Mouse (Mus musculus): ENCODE results near the gene Ppp2r5c. TPM values are rescaled to one million over a fixed set of nuclear protein-coding genes. Genes with fewer than 3 reads are reported as not detected.

Ppp2r5c gene
- polyA plus RNA-seq, 1 experiment from 2014 or later = 102 TPM

DNA sequence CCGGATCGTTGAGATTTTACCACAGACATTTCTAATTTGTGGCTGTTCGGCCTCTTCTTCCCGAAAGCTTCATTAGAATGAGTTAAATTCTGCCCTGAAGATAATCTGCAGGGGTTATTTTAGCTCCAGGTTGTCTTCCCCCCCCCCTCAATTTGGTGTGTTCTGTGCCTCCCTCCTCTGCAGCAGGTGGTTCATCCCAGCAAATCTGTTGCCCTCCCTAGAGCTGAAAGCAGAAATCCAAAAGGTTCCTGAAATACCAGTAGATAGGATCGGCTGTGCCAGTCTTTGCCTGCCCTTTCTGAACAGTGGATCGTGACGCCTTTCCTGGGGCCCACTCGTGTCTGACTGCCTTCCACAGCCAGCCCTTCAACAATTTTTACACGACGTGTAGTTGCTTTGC, 1.8 kb downstream of the Ppp2r5c start:
- no peaks in the 10 kb centered on the region for H3K9me3 ChIP-seq (ENCODE audit: low read length)
- ATAC-seq = no peak
- no peak overlapping the region for H3K27ac ChIP-seq (ENCODE audit: low read length)
- H3K36me3 ChIP-seq (ENCODE audit: insufficient read depth, low read length) = 0 out of 2 replicates have a peak, but pooled peaks cover 8% of the 10 kb centered on the region
- no peak for DNase-seq (ENCODE audit: low spot score)
- 91% methylated on average over 10 of the region's 10 CpGs for WGBS
- no peaks in the 10 kb centered on the region for H3K27me3 ChIP-seq (replicated peaks; ENCODE audit: insufficient read depth, low read length)
- H3K9ac ChIP-seq (replicated peaks; ENCODE audit: low read depth) = no peak overlapping the region
- no peak overlapping the region for H3K4me2 ChIP-seq (replicated peaks; ENCODE audit: low read depth, low read length)
- TF ChIP-seq CTCF (IDR thresholded peaks at IDR 0.05) (no peak), EP300 (IDR thresholded peaks at IDR 0.05) (no peak)
- H3K4me1 ChIP-seq (ENCODE audit: insufficient read depth, low read depth, low read length) = peaks cover 9% of the 10 kb centered on the region; the same call in 1 of the 2 replicates
- no peak overlapping the region for H3K4me3 ChIP-seq (ENCODE audit: low read depth, low read length)

DNA sequence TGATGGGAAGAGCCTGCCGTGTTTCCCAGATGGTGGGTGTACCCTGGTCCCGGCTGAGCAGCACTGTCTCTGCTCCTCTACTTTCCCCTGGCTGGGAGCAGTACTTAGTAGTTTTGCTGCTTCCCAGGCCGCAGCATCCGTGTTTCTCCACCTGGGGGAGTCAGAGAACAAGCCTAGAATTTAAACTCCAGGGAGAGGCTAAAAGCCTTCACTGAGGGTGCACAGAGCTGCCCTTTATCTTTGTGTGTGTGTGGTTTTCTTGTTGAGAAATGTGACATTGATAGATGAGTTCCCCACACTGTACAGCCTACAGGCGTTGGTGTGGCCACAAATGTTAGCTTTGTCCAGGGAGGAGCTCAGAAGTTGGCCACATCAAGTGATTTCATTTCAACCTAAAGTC, 7.3 kb downstream of the Ppp2r5c start:
- TF ChIP-seq CTCF (IDR thresholded peaks at IDR 0.05) = peak; percentile 95
- no peak for TF ChIP-seq EP300 (IDR thresholded peaks at IDR 0.05)
- Histone ChIP-seq H3K4me2 (replicated peaks; ENCODE audit: low read depth, low read length) (no peak overlapping the region), H3K4me1 (ENCODE audit: insufficient read depth, low read depth, low read length) (no peaks in the 10 kb centered on the region), H3K27me3 (replicated peaks; ENCODE audit: insufficient read depth, low read length) (no peaks in the 10 kb centered on the region), H3K9me3 (ENCODE audit: low read length) (no peaks in the 10 kb centered on the region), H3K9ac (replicated peaks; ENCODE audit: low read depth) (no peak overlapping the region), H3K27ac (ENCODE audit: low read length) (no peak overlapping the region), H3K4me3 (ENCODE audit: low read depth, low read length) (no peak overlapping the region), H3K36me3 (ENCODE audit: insufficient read depth, low read length) (0 out of 2 replicates have a peak, but pooled peaks cover 7% of the 10 kb centered on the region)
- DNase-seq (ENCODE audit: low spot score) (peak; percentile 86), ATAC-seq (peak; percentile 75)
- WGBS = 2% methylated on average over 5 of the region's 5 CpGs

DNA sequence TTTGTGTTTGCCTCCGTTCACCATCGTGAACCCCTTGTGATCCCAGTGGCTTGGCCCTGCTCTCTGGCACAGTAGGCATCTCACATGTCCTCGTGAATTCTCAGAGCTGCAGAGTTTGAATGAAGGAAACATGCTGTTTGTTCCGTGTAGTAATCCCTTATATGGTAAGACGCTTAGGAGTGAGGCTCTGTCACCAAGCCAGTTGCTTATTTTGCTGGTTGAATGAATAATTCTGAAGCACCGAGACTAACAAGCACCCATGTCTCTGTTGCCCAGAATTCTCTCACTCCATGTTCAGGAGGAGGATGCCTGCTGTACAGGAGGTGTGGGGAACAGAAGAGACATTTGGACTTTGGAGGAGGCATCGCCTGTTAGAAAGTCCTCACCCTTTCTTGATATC, 9.1 kb downstream of the Ppp2r5c start:
- Histone ChIP-seq H3K9me3 (ENCODE audit: low read length) (no peaks in the 10 kb centered on the region), H3K9ac (replicated peaks; ENCODE audit: low read depth) (no peak overlapping the region), H3K27me3 (replicated peaks; ENCODE audit: insufficient read depth, low read length) (no peaks in the 10 kb centered on the region), H3K36me3 (ENCODE audit: insufficient read depth, low read length) (no peaks in the 10 kb centered on the region), H3K4me1 (ENCODE audit: insufficient read depth, low read depth, low read length) (no peaks in the 10 kb centered on the region), H3K27ac (ENCODE audit: low read length) (no peak overlapping the region), H3K4me2 (replicated peaks; ENCODE audit: low read depth, low read length) (no peak overlapping the region), H3K4me3 (ENCODE audit: low read depth, low read length) (no peak overlapping the region)
- TF ChIP-seq CTCF (IDR thresholded peaks at IDR 0.05) = no peak
- no peak for TF ChIP-seq EP300 (IDR thresholded peaks at IDR 0.05)
- WGBS = 79% methylated on average over 7 of the region's 7 CpGs
- DNase-seq (ENCODE audit: low spot score) (no peak), ATAC-seq (no peak)

DNA sequence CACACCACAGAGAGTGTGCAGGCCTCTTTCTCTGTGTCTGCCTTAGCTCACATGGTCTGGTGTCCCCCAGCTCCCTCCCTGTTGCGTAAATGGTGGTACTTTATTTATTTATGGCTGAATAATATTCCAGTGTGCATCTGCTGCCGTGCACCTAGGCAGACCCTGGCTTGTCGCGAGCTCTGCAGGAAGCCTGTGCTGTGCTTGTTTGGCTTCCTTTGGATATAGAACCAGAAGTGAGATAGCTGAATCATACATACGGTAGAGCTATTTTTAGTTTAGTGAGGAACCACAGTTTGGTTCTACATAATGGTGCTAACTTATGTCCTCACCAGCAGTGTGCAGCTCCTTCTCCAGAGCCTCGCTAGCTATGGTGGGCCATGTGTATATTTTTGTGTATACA, 11.7 kb downstream of the Ppp2r5c start:
- Histone ChIP-seq H3K27ac (ENCODE audit: low read length) (no peak overlapping the region), H3K27me3 (replicated peaks; ENCODE audit: insufficient read depth, low read length) (no peaks in the 10 kb centered on the region), H3K9me3 (ENCODE audit: low read length) (no peaks in the 10 kb centered on the region), H3K4me1 (ENCODE audit: insufficient read depth, low read depth, low read length) (no peaks in the 10 kb centered on the region), H3K4me2 (replicated peaks; ENCODE audit: low read depth, low read length) (no peak overlapping the region), H3K4me3 (ENCODE audit: low read depth, low read length) (no peak overlapping the region), H3K9ac (replicated peaks; ENCODE audit: low read depth) (no peak overlapping the region), H3K36me3 (ENCODE audit: insufficient read depth, low read length) (no peaks in the 10 kb centered on the region)
- TF ChIP-seq EP300 (IDR thresholded peaks at IDR 0.05) (no peak), CTCF (IDR thresholded peaks at IDR 0.05) (no peak)
- DNase-seq (ENCODE audit: low spot score) = no peak
- ATAC-seq = no peak
- 63% methylated on average over 6 of the region's 6 CpGs for WGBS

DNA sequence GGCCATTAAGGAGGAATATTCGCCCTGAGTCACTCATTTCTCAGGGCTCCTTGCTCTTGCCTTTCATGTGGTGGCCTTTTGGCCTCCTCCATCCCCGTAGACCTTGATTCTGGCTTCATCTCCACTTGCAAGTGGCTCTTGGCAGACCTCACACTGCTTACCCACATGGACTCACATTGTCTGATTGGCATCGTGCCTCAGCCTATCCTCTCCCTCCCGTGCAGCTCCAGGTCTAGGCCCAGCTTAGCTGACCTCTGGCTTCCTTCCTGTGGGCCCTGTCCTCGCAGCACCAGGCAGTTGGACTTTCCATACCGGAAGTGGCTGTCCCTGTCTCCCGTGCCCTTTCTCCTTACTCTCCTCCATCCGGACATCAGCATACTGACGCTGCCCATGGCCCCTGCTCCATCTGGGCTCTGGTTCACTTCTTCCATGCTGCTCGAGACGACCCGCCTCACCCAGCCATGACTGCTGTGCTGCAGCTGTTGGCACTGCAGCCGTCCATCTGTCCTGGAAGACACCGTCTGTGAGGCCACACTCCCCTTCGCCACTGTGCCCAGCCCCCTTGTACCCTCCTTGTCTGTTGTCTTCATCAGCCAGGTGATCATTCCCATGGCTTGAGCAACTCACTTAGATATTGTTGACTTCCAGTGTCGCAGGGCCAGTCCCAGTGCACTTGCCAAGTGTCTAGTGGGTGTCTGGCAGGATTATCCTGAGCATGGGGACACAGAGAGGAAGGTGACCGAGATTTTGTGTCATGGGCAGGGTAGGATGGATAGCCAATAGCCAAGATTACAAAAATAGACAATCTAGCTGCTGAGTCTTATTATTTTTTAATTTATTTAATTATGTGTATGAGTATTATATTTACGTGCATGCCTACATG, 13.7 kb downstream of the Ppp2r5c start:
- 67% methylated on average over 18 of the region's 18 CpGs for WGBS
- peak; percentile 77 for ATAC-seq

DNA sequence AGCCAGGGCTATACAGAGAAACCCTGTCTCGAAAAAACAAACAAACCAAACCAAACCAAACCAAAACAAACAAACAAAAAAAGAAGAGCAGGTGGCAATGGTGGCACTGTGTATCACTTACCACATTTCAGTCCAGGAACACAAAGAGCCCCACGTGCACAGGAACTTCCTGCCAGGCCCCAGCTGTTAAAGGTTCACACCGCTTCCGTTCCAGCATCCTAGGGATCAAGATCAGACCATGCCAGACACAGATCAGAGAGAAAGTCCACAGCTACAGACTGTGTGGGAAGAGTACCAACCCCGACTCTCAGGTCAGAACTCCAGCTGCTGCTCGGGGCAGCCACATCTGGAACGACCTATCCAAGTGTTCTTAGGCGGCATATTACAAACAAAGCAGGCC, 16.8 kb downstream of the Ppp2r5c start:
- H3K9me3 ChIP-seq (ENCODE audit: low read length) = no peaks in the 10 kb centered on the region
- H3K4me3 ChIP-seq (ENCODE audit: low read depth, low read length) = no peak overlapping the region
- no peak overlapping the region for H3K9ac ChIP-seq (replicated peaks; ENCODE audit: low read depth)
- H3K4me2 ChIP-seq (replicated peaks; ENCODE audit: low read depth, low read length) = no peak overlapping the region
- no peak for ATAC-seq
- H3K27me3 ChIP-seq (replicated peaks; ENCODE audit: insufficient read depth, low read length) = no peaks in the 10 kb centered on the region
- H3K36me3 ChIP-seq (ENCODE audit: insufficient read depth, low read length) = no peaks in the 10 kb centered on the region
- TF ChIP-seq CTCF (IDR thresholded peaks at IDR 0.05) = no peak
- no peak for TF ChIP-seq EP300 (IDR thresholded peaks at IDR 0.05)
- WGBS = 51% methylated on average over 8 of the region's 8 CpGs
- no peaks in the 10 kb centered on the region for H3K4me1 ChIP-seq (ENCODE audit: insufficient read depth, low read depth, low read length)
- DNase-seq (ENCODE audit: low spot score) = no peak
- no peak overlapping the region for H3K27ac ChIP-seq (ENCODE audit: low read length)

More for the DNA sequence above, 13.7 kb downstream of the Ppp2r5c start:
- Histone ChIP-seq H3K9ac (replicated peaks; ENCODE audit: low read depth) (no peak overlapping the region), H3K9me3 (ENCODE audit: low read length) (no peaks in the 10 kb centered on the region), H3K4me1 (ENCODE audit: insufficient read depth, low read depth, low read length) (no peaks in the 10 kb centered on the region), H3K36me3 (ENCODE audit: insufficient read depth, low read length) (no peaks in the 10 kb centered on the region), H3K4me3 (ENCODE audit: low read depth, low read length) (no peak overlapping the region), H3K27ac (ENCODE audit: low read length) (no peak overlapping the region), H3K4me2 (replicated peaks; ENCODE audit: low read depth, low read length) (no peak overlapping the region), H3K27me3 (replicated peaks; ENCODE audit: insufficient read depth, low read length) (no peaks in the 10 kb centered on the region)
- no peak for TF ChIP-seq EP300 (IDR thresholded peaks at IDR 0.05)
- no peak for TF ChIP-seq CTCF (IDR thresholded peaks at IDR 0.05)
- peak; percentile 21 for DNase-seq (ENCODE audit: low spot score)
